Mouse (Mus musculus) CD4-positive, CD25-positive, alpha-beta regulatory T cell, adult 2 months (primary cell): ENCODE data around the gene Asic2.

ENCODE experiments used
- DNase-seq: peaks from one replicate; pipeline ENCODE4 v3.0.0-alpha.2; 2012; ENCODE audit warnings: low read depth, low spot score

Gene Asic2

DNA sequence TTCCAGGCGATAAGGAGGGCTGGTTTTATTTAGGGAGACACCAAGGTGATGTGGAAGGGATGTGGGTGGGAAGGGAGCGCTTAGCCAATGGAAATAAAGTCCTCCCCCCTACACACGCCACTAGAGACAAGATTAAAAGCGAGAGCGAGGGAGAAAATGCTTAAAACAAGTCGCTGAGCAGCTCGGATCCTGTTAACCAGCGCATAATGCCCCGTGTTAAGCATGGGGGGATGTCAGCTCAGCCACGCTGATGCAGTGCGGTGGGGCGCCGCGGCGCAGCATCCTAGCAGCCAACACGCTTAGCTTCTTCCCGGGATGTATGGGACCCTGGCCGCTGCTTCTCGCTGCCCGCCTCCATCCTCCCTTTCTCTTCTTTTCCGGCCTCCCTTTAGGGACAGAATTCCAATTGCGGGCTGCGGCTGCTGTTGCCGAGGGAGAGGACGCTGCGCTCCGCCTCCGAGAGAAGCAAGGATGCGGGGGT, at the start of gene Asic2:
Gene Asic2, minus strand, starts transcription at position 57 of the 481 bp plus-strand sequence.
- DNase-seq = no peak

DNA sequence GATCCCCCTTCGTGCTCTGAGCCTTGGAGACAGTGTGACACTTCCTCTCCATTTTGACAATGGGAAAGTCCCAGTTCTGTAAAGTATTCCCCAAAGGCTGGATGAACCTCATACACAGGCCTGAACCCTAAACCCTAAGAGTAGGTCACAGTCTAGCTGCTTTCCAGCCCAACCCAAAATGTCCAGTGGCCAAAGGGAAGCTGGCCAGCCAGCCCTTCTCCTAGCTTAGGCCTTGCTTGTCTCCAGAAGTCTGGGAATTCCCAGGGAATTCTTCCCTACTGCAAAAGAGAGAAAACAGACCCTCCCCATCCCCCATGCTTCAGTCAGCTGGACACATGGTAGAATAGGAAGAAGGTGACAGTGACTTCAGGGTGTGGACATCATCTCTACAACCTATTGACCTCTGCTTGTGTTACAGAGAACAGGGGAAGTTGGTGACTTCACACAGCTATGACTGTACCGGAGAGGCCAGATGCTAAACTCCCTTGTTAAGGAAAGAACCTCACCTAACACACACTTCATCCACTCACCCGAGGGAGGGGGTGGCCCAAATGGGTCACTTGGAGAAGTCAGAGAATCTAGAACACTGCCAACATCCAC, 48.0 kb upstream of the Asic2 start:
- no peak for DNase-seq

DNA sequence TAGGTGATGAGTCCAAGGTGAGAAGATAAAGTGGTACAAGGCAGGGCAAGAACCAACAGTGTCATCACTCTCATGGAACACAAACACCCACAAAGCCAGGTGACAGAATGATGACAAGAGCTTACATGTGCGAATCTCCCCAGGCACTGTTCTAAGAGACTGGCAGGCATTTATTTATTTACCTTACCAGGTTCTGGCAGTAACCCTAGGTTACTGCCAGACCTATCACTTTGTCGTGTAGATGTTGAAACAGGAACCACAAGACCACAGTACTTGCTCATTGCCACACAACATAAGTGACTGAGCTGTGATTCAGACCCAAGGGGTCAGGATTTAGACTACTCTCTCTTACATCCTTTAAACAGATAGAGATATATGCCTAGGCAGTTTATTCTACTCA, 46.8 kb upstream of the Asic2 start:
- DNase-seq = no peak

- no peak for DNase-seq
Observed at GRCm38 (mm10) chr11:82013756-82014155, 45.5 kb upstream of the Asic2 start.

DNA sequence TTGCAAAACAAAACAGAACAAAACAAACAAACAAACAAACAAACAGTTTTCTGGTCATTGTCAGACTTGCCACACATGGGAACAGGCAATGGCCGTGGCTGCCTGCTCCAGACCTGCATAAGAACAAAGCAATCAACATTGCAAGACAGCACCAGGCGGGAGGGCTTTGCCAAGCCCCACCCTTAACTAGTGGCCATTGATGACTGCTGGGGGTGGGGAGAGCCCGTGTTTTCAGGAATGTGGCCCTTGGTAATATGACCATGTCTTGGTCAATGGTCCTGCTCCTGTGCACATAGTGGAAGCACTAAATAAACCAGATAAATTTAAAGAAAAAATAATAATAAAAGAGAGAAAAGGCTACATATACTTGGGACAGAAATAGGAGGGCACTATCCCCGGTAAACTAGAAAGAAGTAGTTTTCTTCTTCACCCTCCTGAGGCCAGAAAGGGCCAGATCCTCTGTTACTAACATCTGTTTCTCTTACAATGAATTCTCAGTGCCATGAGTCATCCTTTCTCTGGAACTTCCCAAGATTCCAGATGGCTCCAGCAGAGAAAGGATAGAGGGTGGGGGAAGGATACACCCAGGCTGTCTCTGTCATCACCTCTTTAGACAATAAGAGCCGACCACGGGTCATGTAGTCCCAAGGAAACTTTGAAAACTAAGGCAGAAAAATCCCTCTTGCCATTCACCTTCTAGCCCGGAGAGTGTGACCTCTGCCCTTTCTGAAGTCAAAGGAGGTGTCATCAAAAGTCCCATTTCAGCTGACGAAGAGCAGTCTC, 43.3 kb upstream of the Asic2 start:
- no peak for DNase-seq

DNA sequence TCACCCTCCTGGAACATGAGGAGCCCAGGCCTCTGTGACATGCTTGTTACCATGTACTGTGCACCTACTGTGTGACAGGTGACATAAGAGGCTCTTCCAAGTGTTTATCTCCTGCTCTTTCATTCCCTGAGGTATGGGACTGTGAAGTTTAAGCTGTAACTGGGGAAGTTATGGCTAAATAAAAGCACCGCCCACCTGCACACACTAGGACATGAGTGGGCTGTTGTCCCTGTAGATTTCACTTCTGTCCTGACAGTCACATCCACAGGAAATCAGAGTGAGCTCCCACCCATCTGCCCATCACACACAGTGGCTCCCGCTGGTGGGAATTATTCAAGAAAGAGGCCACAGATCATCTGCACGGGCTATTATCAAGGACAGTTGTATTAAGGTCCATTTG, 41.9 kb upstream of the Asic2 start:
- DNase-seq = no peak

DNA sequence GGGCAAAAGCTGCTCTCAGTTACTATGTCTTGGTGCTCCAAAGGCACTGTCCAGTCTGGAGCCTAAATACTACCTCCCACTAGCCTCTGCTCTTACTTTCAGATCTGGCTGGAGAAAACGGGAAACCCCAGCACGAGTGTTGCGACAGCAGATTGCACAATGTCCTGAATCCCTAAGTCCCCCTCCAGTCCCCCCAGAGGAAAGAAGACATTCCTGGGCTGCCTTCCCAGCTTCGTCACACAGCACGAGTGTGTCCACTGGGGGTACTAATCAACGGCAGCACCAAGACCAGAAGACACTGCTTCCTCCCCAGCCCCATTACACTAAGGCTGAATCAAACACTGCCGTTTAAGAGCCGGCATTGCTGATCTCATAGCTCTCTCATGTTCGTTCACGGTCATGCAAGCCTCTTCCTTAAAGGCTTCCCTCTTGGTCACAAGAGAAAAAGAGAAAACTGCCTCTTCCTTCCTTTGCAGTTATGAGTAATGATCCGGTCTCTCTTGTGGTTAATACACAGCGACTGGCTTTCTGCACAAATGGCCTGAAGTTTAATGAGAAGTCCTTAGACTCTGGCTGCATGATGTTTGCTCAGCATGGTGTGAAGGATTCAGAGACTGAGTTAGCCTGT, 38.7 kb upstream of the Asic2 start:
- no peak for DNase-seq

- DNase-seq = no peak
Observed at GRCm38 (mm10) chr11:82004810-82005209, 36.6 kb upstream of the Asic2 start.

GRCm38 (mm10) chr11:82000581-82000980, 32.3 kb upstream of the Asic2 start:
- no peak for DNase-seq

DNA sequence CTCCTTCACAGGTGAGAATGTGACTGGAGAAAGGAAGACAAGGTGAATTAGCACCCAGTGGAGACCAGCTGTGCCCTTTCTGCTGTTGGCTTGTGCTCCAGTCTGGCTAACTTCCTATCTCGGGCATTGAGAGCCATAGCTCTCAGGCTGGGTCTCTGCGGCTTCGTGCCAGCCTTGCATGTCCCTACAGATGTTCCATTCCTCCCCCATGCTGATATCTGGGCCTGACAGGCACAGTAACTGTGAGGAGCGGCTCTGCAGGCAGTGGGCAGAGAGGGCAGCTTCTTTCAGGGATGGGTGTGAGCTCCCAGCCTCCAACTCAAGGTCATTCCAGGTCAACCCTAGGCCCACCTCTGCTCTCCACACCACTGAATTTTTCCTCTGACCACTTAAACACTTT, 31.2 kb upstream of the Asic2 start:
- DNase-seq = no peak

DNA sequence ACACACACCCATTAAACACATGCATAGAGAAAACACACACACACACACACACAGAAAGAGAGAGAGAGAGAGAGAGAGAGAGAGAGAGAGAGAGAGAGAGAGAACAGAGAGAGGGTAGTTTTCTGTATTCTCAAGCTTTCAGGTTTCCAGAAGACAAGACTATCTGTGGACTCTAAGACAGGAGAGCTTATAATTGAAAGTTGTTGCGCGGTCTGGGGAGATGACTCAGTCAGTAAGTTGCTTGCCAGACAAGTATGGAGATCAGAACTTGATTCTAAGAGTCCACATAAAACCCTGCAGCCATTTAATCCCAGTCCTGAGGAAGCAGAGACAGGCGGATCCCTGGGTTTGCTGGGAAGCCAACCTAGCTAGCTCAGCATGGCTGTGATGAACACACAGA, 30.4 kb upstream of the Asic2 start:
- no peak for DNase-seq

DNA sequence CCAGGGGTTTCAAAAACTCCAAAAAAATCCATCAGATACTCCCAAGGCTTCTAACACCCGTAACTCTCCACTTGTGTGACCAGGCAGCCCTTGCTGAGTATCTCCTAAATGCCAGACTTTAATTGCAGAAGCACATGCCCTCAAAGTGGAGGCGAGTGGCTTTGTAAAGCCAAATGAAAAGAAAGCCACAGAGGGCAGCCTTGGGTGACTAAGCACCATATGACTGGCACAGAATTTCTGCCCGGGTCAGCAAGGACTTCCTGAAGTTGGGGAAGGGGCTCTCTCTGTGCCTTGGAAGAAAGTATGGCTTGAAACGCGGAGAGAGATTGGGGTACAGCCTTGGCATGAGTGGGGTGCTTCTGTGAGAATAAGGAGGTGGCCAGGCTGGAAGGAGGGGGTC, 28.8 kb upstream of the Asic2 start:
- no peak for DNase-seq

DNA sequence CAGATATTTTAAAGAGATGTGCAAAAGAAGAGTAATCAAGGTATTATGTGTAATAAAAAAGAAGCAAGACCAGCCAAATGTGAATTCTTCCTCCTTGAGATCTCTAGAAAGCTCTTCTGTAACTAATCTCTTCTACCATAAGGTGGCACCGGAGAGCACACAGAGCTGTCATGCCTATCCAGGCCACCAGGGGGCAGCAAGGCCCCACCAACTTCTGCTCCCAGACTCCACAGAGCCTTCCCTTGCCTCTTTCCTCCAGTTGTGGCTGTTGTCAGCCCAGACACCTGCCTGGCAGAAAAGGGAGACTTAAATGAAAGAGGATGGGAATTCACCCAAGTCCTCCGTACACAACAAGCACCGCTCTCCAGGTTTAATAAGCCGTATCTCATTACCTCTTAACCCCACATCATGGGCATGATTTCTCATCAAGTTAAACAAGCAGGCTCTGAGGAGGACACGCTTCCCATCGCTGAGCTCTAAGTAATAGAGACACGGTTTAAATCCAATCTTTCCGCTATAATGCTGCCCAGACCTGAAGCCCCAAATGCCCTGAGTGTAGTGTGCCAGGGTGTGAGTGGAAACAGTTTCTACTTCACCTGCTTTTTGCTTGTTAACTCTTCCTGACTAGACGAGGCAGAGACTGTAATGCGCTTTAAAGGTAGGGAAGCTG, 28.1 kb upstream of the Asic2 start:
- peak; percentile 73 for DNase-seq

GRCm38 (mm10) chr11:81983146-81983545, 14.9 kb upstream of the Asic2 start:
- peak; percentile 82 for DNase-seq

DNA sequence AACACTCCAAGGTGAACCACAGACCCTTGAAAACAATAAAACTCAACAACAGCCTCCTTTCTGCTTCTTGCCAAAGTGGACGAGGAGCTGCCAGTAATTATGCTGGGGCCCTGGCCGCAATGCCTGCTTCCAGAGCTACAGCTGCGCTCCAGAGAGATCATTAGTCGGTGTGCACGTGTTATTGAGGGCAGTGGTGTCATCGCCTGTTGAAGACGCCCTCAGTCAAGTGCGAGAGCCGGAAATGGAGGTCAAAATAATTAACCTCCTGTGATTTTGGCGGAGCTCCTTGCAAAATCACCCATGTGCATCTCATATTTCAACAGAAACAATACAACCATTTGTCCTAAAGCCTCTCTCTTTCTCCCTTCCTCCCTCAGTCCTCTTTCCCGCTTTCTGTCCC, 13.9 kb upstream of the Asic2 start:
- DNase-seq = no peak

DNA sequence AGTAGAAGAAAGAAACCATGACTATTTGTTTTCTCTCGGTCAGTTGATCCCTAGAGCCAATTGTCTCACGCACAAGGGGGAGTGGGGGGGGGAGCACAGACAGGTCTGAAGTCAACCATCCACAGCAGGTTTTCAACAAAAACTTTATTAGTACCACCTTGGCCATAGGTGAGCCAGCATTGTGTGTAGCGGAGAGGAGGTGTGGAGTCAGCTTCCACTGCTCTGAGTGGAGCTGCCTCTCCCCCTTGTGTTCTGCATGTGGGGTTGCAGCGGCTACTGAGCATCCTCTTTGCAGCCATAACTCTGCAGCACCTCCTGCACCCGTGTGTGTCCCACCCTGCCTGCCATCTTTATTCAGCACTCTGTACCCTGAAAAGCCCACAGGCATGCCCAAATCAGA, 6.3 kb upstream of the Asic2 start:
- DNase-seq = no peak

GRCm38 (mm10) chr11:81973699-81974098, 5.4 kb upstream of the Asic2 start:
- no peak for DNase-seq

DNA sequence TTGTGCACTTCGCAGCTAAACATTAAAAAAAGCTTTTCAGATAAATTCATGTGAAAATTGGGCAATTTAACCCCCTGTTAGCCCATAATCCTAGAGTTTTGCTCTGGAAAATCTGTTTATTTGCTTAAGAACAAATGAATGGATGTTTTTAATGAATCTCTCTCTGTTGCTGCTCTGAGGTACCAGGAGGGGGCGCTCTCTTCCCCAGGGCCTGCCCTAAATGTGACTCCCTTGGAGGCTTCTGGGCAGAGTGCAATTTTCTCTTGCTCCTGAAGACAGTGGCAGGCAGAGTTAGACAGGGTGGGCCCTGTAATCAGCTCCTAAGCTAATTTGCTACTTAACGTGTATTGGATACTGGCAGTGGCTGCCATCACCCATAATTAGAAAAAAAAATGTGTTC, 3.8 kb upstream of the Asic2 start:
- DNase-seq = peak; percentile 11

- DNase-seq = no peak
Observed at GRCm38 (mm10) chr11:81966626-81967289, 1.5 kb downstream of the Asic2 start.

- no peak for DNase-seq
Observed at GRCm38 (mm10) chr11:81965653-81966625, 2.3 kb downstream of the Asic2 start.

DNA sequence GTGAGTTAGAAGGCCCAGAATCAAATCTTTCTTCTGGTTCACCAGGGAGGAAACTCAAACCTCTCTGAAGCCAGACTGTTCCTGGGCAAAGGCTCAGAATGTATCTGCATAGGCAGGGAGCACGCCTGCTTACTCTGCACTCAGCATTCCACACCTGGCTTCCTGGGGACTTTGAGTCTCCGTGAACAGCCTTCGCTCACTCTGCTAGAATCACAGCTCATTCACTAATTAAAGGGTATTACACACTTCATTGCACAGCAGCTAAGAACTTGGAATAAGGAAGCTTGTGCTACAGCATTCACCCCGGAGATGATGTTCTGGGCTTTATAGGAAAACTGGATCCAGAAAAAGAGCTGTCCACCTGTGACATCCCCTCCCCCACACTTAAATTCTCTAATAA, 3.7 kb downstream of the Asic2 start:
- DNase-seq = no peak
